10 mouse cellular contexts compared by ENCODE assay signal in genomic region chr17:48582486-48582990, GRCm38 (mm10).
A peak's percentile ranks its signal among the peaks of the same experiment; 100 is the strongest.
DNase-seq lines count a peak whose midpoint lies in the region; ATAC-seq and TF ChIP-seq lines count a peak whose summit lies in the region.
"Had no signal": no experiment of that assay in that cellular context is flagged by ENCODE, and none has a peak within 500 bp of the region (broad histone marks: within the 10 kb centered on the region; RNA-seq: fewer than 3 reads in every experiment).

No protein-coding gene starts in this region.

- H3K36me3 ChIP-seq in limb, embryonic 12.5 days, result no peaks in the 10 kb centered on the region
- no peaks in the 10 kb centered on the region for H3K36me3 ChIP-seq in limb, embryonic 10.5 days
- H3K36me3 ChIP-seq in forebrain, embryonic 11.5 days (ENCODE audit: control insufficient read depth, insufficient read depth, low read length), result no peaks in the 10 kb centered on the region
- H3K36me3 ChIP-seq in intestine, postnatal 0 days (ENCODE audit: control insufficient read depth, insufficient read depth), result no peaks in the 10 kb centered on the region
- no peaks in the 10 kb centered on the region for H3K36me3 ChIP-seq in stomach, embryonic 14.5 days (ENCODE audit: control insufficient read depth, insufficient read depth, low read length)
- H3K36me3 ChIP-seq: liver, embryonic 15.5 days had no signal

- peak overlapping the region; percentile 35 for H3K4me2 ChIP-seq in limb, embryonic 12.5 days
- H3K4me2 ChIP-seq in forebrain, embryonic 11.5 days (ENCODE audit: low read depth, low read length, severe bottlenecking), result peak overlapping the region; percentile 22; the same call in 1 of the 2 replicates
- peak overlapping the region; percentile 53 for H3K4me2 ChIP-seq in intestine, postnatal 0 days (replicated peaks; ENCODE audit: low read depth)
- H3K4me2 ChIP-seq in stomach, embryonic 14.5 days (replicated peaks; ENCODE audit: low read depth, low read length), result peak overlapping the region; percentile 39
- H3K4me2 ChIP-seq: liver, embryonic 15.5 days had no signal

- 49% methylated on average over 14 of the region's 14 CpGs for WGBS in limb, embryonic 12.5 days
- 61% methylated on average over 14 of the region's 14 CpGs for WGBS in limb, embryonic 10.5 days
- WGBS in forebrain, embryonic 11.5 days, result 46% methylated on average over 14 of the region's 14 CpGs
- WGBS in intestine, postnatal 0 days, result 38% methylated on average over 14 of the region's 14 CpGs
- 33% methylated on average over 14 of the region's 14 CpGs for WGBS in stomach, embryonic 14.5 days

- H3K27me3 ChIP-seq in limb, embryonic 12.5 days, result peaks cover 3% of the 10 kb centered on the region; the same call in 1 of the 2 replicates
- no peaks in the 10 kb centered on the region for H3K27me3 ChIP-seq in limb, embryonic 10.5 days (ENCODE audit: low read depth, poor library complexity, severe bottlenecking)
- no peaks in the 10 kb centered on the region for H3K27me3 ChIP-seq in forebrain, embryonic 11.5 days (ENCODE audit: control insufficient read depth, insufficient read depth, low read length)
- H3K27me3 ChIP-seq in intestine, postnatal 0 days (replicated peaks; ENCODE audit: control insufficient read depth, insufficient read depth, low read length), result no peaks in the 10 kb centered on the region
- H3K27me3 ChIP-seq in stomach, embryonic 14.5 days (ENCODE audit: control insufficient read depth, insufficient read depth, low read length), result no peaks in the 10 kb centered on the region
- H3K27me3 ChIP-seq: liver, embryonic 15.5 days had no signal

- no peak for ATAC-seq in limb, embryonic 12.5 days (ENCODE audit: insufficient number of reproducible peaks, insufficient read depth, low FRiP score, low TSS enrichment, low read depth)
- no peak for ATAC-seq in forebrain, embryonic 11.5 days (replicated peaks; ENCODE audit: low FRiP score)
- ATAC-seq in intestine, postnatal 0 days, result no peak
- no peak for ATAC-seq in stomach, embryonic 14.5 days (ENCODE audit: insufficient number of reproducible peaks, insufficient read depth, low FRiP score, low read depth)

- 0 out of 2 replicates have a peak, but pooled peaks cover 3% of the 10 kb centered on the region for H3K9me3 ChIP-seq in limb, embryonic 12.5 days
- H3K9me3 ChIP-seq in limb, embryonic 10.5 days (replicated peaks), result no peaks in the 10 kb centered on the region
- H3K9me3 ChIP-seq in forebrain, embryonic 11.5 days (ENCODE audit: control insufficient read depth, low read length), result no peaks in the 10 kb centered on the region
- H3K9me3 ChIP-seq in intestine, postnatal 0 days (ENCODE audit: control insufficient read depth), result no peaks in the 10 kb centered on the region
- no peaks in the 10 kb centered on the region for H3K9me3 ChIP-seq in stomach, embryonic 14.5 days (ENCODE audit: control insufficient read depth, low read depth, low read length)
- H3K9me3 ChIP-seq: liver, embryonic 15.5 days had no signal

- H3K4me1 ChIP-seq in limb, embryonic 12.5 days (replicated peaks), result no peaks in the 10 kb centered on the region
- peaks cover 11% of the 10 kb centered on the region for H3K4me1 ChIP-seq in limb, embryonic 10.5 days
- no peaks in the 10 kb centered on the region for H3K4me1 ChIP-seq in forebrain, embryonic 11.5 days (replicated peaks; ENCODE audit: control insufficient read depth, insufficient read depth, low read length)
- H3K4me1 ChIP-seq in intestine, postnatal 0 days (replicated peaks; ENCODE audit: control insufficient read depth, insufficient read depth, low read length), result no peaks in the 10 kb centered on the region
- H3K4me1 ChIP-seq in stomach, embryonic 14.5 days (ENCODE audit: control insufficient read depth, insufficient read depth, low read length), result no peaks in the 10 kb centered on the region
- H3K4me1 ChIP-seq: liver, embryonic 15.5 days had no signal

- H3K9ac ChIP-seq in limb, embryonic 12.5 days (replicated peaks), result no peak overlapping the region
- H3K9ac ChIP-seq in forebrain, embryonic 11.5 days (ENCODE audit: low read length), result no peak overlapping the region
- no peak overlapping the region; the same call in 1 of the 2 replicates for H3K9ac ChIP-seq in intestine, postnatal 0 days (ENCODE audit: low read depth, low read length)
- H3K9ac ChIP-seq in stomach, embryonic 14.5 days (replicated peaks; ENCODE audit: low read depth, low read length), result no peak overlapping the region
- H3K9ac ChIP-seq: liver, embryonic 15.5 days had no signal

- H3K27ac ChIP-seq in limb, embryonic 12.5 days, result no peak overlapping the region
- H3K27ac ChIP-seq in limb, embryonic 10.5 days, result no peak overlapping the region
- no peak overlapping the region for H3K27ac ChIP-seq in forebrain, embryonic 11.5 days (ENCODE audit: low read depth, low read length)
- H3K27ac ChIP-seq in intestine, postnatal 0 days (ENCODE audit: low read depth, low read length), result no peak overlapping the region
- no peak overlapping the region for H3K27ac ChIP-seq in stomach, embryonic 14.5 days (ENCODE audit: low read length)
- H3K27ac ChIP-seq: liver, embryonic 15.5 days had no signal

- no peak overlapping the region for H3K4me3 ChIP-seq in limb, embryonic 12.5 days (replicated peaks)
- H3K4me3 ChIP-seq in limb, embryonic 10.5 days, result no peak overlapping the region
- H3K4me3 ChIP-seq in forebrain, embryonic 11.5 days (ENCODE audit: low read depth, low read length), result no peak overlapping the region
- 0 out of 2 replicates have a peak overlapping the region, but pooled peaks have one; percentile 2 for H3K4me3 ChIP-seq in intestine, postnatal 0 days (ENCODE audit: low read depth, low read length)
- peak overlapping the region; percentile 12; the same call in 1 of the 2 replicates for H3K4me3 ChIP-seq in stomach, embryonic 14.5 days (ENCODE audit: low read depth, low read length)
- H3K4me3 ChIP-seq: liver, embryonic 15.5 days had no signal

- DNase-seq in limb, embryonic 10.5 days (ENCODE audit: low spot score), result no peak
- no peak for DNase-seq in forebrain, embryonic 11.5 days (ENCODE audit: low spot score)
- no peak for DNase-seq in ovary, postnatal 36 days (ENCODE audit: low spot score)
- no peak for DNase-seq in right cerebral cortex, postnatal 36 days (ENCODE audit: low spot score in 2 of 2)
- DNase-seq: adrenal gland, postnatal 14 days; gastrocnemius, postnatal 36 days had no signal

- no peak for TF ChIP-seq CTCF in intestine, postnatal 0 days (IDR thresholded peaks at IDR 0.05; ENCODE audit: low read depth)

Comparison
In these comparisons a context has a peak if more than half of its experiments do, and no peak if none do; other contexts are left out.
1. H3K4me3 ChIP-seq: peak in intestine, postnatal 0 days (single experiment) and stomach, embryonic 14.5 days (single experiment); none in limb, embryonic 12.5 days (single experiment), limb, embryonic 10.5 days (single experiment) and forebrain, embryonic 11.5 days (single experiment).
2. Peak in every context shown above with its lines, with median percentiles within 50 percentile points of each other: H3K4me2 ChIP-seq.